In genomic region chr4:133021181-133021671, GRCm38 (mm10) we compare ENCODE assay signal across 9 mouse cellular contexts. TPM values are rescaled to one million over a fixed set of nuclear protein-coding genes. Genes with fewer than 3 reads are reported as not detected.
DNase-seq lines count a peak whose midpoint lies in the region; ATAC-seq and TF ChIP-seq lines count a peak whose summit lies in the region.
"Had no signal": no experiment of that assay in that cellular context is flagged by ENCODE, and none has a peak within 500 bp of the region (broad histone marks: within the 10 kb centered on the region; RNA-seq: fewer than 3 reads in every experiment).

No protein-coding gene starts in this region.

- ATAC-seq in cerebellum, adult (ENCODE audit: insufficient number of reproducible peaks, low FRiP score, low TSS enrichment): no peak
- no peak for ATAC-seq in hindbrain, embryonic 14.5 days (ENCODE audit: low FRiP score)

- peak overlapping the region; percentile 35; the same call in 1 of the 2 replicates for H3K9ac ChIP-seq in hindbrain, embryonic 14.5 days
- H3K9ac ChIP-seq: liver, embryonic 15.5 days had no signal

- H3K4me2 ChIP-seq in hindbrain, embryonic 14.5 days (replicated peaks): peak overlapping the region; percentile 48
- H3K4me2 ChIP-seq: liver, embryonic 15.5 days had no signal

- TF ChIP-seq CTCF in cerebellum, adult 2 months (IDR thresholded peaks at IDR 0.05; ENCODE audit: borderline replicate concordance, insufficient read depth, low read depth, low read length): no peak

- H3K9me3 ChIP-seq in hindbrain, embryonic 14.5 days (ENCODE audit: control insufficient read depth, low read length): no peaks in the 10 kb centered on the region
- H3K9me3 ChIP-seq: liver, embryonic 15.5 days had no signal

- 0 out of 2 replicates have a peak, but pooled peaks cover 3% of the 10 kb centered on the region for H3K36me3 ChIP-seq in hindbrain, embryonic 14.5 days (replicated peaks; ENCODE audit: control insufficient read depth, insufficient read depth)
- H3K36me3 ChIP-seq: liver, embryonic 15.5 days had no signal

- no peaks in the 10 kb centered on the region for H3K27me3 ChIP-seq in cerebellum, adult 2 months (ENCODE audit: control insufficient read depth, insufficient read depth, low read length)
- H3K27me3 ChIP-seq in hindbrain, embryonic 14.5 days (ENCODE audit: control insufficient read depth, insufficient read depth, low read length): no peaks in the 10 kb centered on the region
- H3K27me3 ChIP-seq: liver, embryonic 15.5 days had no signal

- no peak for TF ChIP-seq POLR2A in cerebellum, adult 2 months (IDR thresholded peaks at IDR 0.05; ENCODE audit: borderline replicate concordance, insufficient read depth, low read length)

- peak; percentile 70 to 71 for DNase-seq in cerebellum, adult 2 months
- peak; percentile 67 to 71 for DNase-seq in cerebellum, postnatal 25 days
- DNase-seq in hindbrain, embryonic 14.5 days (ENCODE audit: low spot score): peak; percentile 65
- peak; percentile 49 for DNase-seq in lung, postnatal 14 days
- no peak for DNase-seq in spleen, adult 18-20 months
- no peak for DNase-seq in gastrocnemius, postnatal 25 days
- DNase-seq in urinary bladder, postnatal 10 days (ENCODE audit: low spot score): no peak

- no peak overlapping the region for H3K27ac ChIP-seq in cerebellum, adult 2 months (ENCODE audit: insufficient read depth, low read length)
- H3K27ac ChIP-seq in hindbrain, embryonic 14.5 days: peak overlapping the region; percentile 71
- H3K27ac ChIP-seq: liver, embryonic 15.5 days had no signal

- 5% methylated on average over 9 of the region's 9 CpGs for WGBS in cerebellum, adult 2 months
- 5% methylated on average over 9 of the region's 9 CpGs for WGBS in hindbrain, embryonic 14.5 days

- peaks cover 76% of the 10 kb centered on the region for H3K4me1 ChIP-seq in cerebellum, adult 2 months (ENCODE audit: control insufficient read depth, insufficient read depth, low read length)
- peaks cover 82% of the 10 kb centered on the region for H3K4me1 ChIP-seq in hindbrain, embryonic 14.5 days (replicated peaks; ENCODE audit: control insufficient read depth, insufficient read depth, low read length)

- H3K4me3 ChIP-seq in cerebellum, adult 2 months (replicated peaks; ENCODE audit: insufficient read depth, low read depth, low read length): no peak overlapping the region
- H3K4me3 ChIP-seq in hindbrain, embryonic 14.5 days (replicated peaks; ENCODE audit: low read length): no peak overlapping the region
- H3K4me3 ChIP-seq: liver, embryonic 15.5 days had no signal

RNA-seq across cellular contexts. Expression of gene Ahdc1, which starts 10.2 kb away (rescaled TPM):
- polyA plus RNA-seq in cerebellum, adult 2 months (2012; rRNA removed): 30.8 and 34.3 TPM in 2 replicates
- polyA plus RNA-seq in hindbrain, embryonic 14.5 days (2014; fragmentation: Nextera tagmentation; extraction: Ambion mirVana): 12.9 and 13.4 TPM in 2 replicates
- 10 to 100 TPM; 29.3 to 32.8 TPM for total RNA-seq in gastrocnemius, postnatal 25 days (2021)

RNA-seq across cellular contexts. Expression of gene Fgr, which starts 47.3 kb away (rescaled TPM):
- polyA plus RNA-seq in cerebellum, adult 2 months (2012; rRNA removed): 0.32 and 0.38 TPM in 2 replicates
- polyA plus RNA-seq in hindbrain, embryonic 14.5 days (2014; fragmentation: Nextera tagmentation; extraction: Ambion mirVana): 0.14 and 0.17 TPM in 2 replicates
- under 1 TPM in 1 of 2 experiments, not detected in 1; 0.43 TPM for total RNA-seq in gastrocnemius, postnatal 25 days (2021)

Comparison
In these comparisons a context has a peak if more than half of its experiments do, and no peak if none do; other contexts are left out.
1. DNase-seq: peak in cerebellum, adult 2 months (2 of 2), cerebellum, postnatal 25 days (2 of 2), hindbrain, embryonic 14.5 days (single experiment) and lung, postnatal 14 days (single experiment); none in spleen, adult 18-20 months (0 of 2), gastrocnemius, postnatal 25 days (single experiment) and urinary bladder, postnatal 10 days (single experiment).